Mouse (Mus musculus) lung, postnatal 14 days (tissue): ENCODE data around the gene Gm28035.
A peak's percentile ranks its signal among the peaks of the same experiment; 100 is the strongest.

Source experiments
- DNase-seq: peaks from one replicate; pipeline ENCODE4 v3.0.0; 2021

Gene Gm28035

GRCm38 (mm10) chr2:30240267-30240666 lies at the start of gene Gm28035:
Gm28035 (plus strand) TSS chr2:30240567.
- no peak for DNase-seq

- no peak for DNase-seq
Measured at GRCm38 (mm10) chr2:30191790-30192580, 48.4 kb upstream of the Gm28035 start.

GRCm38 (mm10) chr2:30194656-30195055 lies 45.7 kb upstream of the Gm28035 start:
- no peak for DNase-seq

DNA sequence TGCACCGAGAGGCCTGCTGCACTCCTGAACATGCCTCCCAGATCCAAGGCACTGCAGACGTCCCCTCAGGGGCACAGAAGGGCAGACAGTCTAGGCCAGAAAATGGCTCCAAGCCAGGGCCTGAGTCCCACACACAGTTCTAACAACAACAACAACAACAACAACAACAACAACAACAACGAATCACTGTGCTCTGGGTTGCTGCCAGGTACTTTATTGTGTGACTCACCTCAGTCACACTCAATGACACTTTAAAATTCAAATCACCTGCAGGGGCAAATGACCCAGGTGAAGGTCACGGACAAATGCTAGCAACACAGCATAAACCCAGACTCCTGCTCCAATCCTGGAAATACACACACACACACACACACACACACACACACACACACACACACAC lies 42.3 kb upstream of the Gm28035 start:
- DNase-seq, result no peak

DNA sequence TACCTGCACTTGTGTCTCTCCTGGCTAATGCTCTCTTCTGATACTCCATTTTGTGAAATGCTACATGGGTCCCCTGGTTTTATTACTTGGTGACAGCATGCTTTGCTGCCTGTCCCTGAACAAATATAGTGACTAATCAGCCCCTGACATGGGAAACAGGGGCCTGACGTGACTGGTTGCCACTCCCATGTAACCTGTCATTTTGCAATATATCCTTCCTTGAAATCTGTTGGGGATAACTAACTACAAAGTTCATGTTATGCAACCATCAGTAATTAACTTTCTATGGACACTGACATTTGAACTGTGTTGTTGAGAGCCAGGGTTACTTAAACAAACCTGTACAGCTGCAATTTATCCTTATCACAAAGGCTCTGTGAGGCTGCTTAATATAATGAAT lies 40.4 kb upstream of the Gm28035 start:
- no peak for DNase-seq

DNA sequence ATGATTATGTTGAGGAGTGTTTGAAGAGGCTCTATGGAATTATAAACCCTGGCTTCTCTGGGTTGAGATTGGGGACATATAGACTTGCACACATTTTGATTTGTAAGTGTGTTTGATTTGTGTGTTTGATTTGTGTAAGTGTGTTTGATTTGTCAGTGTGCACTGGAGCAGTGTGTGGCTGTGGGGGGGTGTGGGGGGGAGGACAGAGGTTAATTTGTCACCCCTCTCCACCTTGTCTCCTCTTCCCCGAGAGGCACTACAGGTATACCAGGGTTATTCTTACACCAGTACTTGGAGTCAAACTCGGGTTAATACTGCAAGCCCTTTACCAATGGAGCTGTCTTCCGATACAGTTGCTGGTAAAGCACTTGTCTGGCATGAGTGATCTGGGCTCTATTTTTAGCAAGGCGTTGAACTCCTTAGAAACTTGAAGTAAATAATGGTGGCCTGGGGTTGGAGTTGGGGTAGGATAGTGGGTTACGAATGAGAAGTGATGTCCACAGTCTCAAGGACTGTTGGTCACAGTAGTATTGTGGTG lies 39.9 kb upstream of the Gm28035 start:
- DNase-seq, result no peak

- DNase-seq, result peak; percentile 26
Measured at GRCm38 (mm10) chr2:30203439-30203838, 36.9 kb upstream of the Gm28035 start.

DNA sequence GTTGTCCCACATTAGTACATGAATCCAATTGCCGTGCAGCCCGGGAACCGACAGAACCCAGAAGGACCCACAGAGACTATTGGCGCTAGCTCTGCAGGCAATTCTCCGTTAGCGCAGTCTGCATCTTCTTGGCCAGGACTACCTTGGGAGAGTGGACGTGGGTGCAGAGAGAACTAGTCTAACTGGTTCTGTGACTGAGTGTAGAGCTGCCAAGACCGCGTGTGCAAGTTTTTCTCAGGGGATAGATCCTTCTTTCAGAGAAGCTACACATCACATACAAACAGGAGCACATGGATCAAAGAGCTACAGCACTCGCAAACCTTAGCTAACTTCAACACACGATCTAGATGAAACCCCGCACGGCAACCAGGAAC lies 35.1 kb upstream of the Gm28035 start:
- peak; percentile 38 for DNase-seq

DNA sequence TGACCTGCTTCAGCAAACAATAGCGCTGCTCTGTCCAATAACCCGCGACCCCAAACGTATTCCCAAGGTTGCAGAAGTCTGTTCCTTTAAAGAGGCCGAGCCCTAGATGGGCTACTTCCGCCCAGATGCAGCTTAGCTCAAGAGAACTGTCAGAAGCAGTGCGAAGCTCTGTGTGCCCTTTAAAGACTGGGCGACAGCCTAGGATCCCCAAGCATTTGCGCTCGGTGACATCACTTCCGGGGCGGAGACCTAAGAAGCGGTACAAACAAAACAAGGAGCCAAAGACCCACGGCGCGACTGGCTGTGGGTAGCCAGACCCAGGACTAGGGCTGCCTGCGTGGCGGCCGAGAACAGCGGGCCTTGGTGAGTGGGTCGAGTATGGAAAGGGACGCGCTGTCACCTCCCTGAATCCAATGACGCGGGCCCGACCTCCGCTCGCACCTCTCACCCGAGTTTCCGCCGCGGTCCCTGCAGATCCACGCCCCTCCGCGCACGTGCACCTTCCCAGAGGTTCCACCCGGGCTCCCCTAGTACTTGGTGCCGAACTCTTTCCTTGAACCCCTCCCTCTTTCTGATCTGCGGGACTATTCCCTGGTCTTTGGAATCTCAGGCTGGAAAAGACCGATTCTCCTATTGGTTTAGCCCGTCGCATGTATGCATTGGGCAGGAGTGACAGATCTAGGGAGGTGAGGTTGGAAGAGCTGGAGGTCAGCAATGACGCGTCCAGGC lies 34.6 kb upstream of the Gm28035 start, which contains the start of gene Kyat1:
Gene Kyat1, minus strand, starts transcription at position 219 of the 729 bp plus-strand sequence.
- DNase-seq, result peak; percentile 96

GRCm38 (mm10) chr2:30207401-30207800 lies 33.0 kb upstream of the Gm28035 start:
- no peak for DNase-seq

- no peak for DNase-seq
Measured at GRCm38 (mm10) chr2:30207886-30208285, 32.5 kb upstream of the Gm28035 start.

DNA sequence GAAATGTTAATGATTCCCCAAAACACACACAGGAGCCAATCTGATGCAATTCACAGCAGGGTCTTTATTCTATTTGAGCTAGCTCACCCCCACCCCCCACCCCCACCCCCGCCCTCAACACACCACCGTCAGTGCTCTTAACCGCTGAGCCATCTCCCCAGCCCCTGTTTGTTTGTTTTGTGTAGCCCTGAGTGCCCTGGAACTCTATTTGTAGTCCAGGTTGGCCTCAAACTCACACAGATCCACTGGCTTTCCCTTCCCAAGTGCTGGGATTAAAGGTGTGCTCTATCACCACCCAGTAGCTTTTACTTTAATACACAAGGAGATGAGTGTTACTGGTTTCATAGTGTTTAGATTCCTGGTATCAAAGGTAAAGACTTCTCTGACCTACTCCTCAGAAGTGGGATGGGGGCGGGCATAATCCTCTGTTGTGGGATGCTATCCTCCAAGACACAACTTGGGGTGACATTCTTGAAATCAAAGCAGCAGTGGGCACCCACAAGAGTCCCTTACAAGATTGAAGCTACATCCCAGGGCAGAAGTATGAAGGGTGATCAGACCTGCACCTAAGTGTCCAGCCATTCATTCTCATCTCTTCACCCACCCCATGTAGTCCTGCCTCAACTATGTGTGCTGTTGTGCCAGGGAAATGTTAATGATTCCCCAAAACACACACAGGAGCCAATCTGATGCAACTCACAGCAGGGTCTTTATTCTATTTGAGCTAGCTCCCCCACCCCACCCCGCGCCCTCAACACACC lies 28.8 kb upstream of the Gm28035 start:
- no peak for DNase-seq

GRCm38 (mm10) chr2:30212169-30212545 lies 28.2 kb upstream of the Gm28035 start:
- DNase-seq, result no peak

- DNase-seq, result no peak
Measured at GRCm38 (mm10) chr2:30212951-30213350, 27.4 kb upstream of the Gm28035 start.

GRCm38 (mm10) chr2:30214745-30215144 lies 25.6 kb upstream of the Gm28035 start:
- DNase-seq, result peak; percentile 38

- DNase-seq, result peak; percentile 47
Measured at GRCm38 (mm10) chr2:30215493-30215892, 24.9 kb upstream of the Gm28035 start.

DNA sequence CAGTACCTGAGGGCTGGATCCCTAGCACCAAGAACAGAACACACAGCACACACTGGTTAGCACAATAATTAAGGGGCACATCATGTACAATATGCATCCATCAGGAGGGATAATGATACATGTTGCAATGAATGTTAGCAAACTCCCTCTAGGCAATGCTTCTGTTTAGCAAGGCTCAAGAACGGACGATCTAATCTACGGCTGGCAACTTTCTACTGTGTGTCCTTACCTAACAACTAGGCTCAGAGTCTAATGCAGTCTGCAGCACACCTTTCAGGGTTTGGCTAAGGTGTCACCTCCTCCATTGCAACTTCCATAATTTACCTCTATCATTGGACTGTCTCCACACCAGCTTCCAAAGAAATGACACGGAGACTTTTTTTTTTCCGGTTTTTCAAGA lies 24.1 kb upstream of the Gm28035 start:
- DNase-seq, result no peak

GRCm38 (mm10) chr2:30235593-30235992 lies 4.8 kb upstream of the Gm28035 start:
- DNase-seq, result no peak

GRCm38 (mm10) chr2:30236426-30237198 lies 3.8 kb upstream of the Gm28035 start:
- DNase-seq, result no peak

DNA sequence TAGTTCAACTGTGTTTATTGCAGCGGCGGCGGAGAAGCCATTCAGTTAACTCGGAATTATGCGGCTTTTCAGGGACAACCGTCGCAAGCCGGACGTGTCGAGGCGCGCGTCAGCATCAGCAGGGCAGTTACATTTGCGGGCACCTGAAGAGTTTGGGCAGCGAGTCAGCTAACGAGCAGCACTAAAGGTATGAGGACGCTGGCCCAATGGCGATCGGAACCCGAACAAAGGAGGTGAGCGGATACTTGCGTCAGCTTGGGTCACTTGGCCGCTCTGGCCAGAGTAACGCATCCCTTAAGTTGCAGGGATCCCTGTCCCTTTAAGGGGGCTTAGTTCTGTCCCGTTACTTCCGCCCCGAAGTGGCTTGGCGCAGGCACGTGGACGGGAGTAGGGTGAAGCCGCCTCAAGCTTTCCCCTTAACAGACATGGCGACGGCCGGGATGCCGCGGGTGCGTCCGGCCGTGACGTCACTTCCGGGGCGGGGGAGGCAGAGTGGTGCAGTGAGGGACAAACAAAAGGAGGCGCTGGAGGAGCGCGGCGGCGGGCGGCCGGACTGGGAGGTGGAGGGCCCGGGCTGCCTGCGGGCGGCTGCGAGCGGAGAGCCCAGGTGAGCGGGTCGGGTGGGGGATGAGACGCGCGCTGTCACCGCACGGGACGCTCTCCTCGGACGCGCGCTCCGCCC lies 3.0 kb upstream of the Gm28035 start, which contains the start of gene Lrrc8a:
Gene Lrrc8a, plus strand, starts transcription at position 517 of the 682 bp plus-strand sequence.
- DNase-seq, result peak; percentile 100

- peak; percentile 72 for DNase-seq
Measured at GRCm38 (mm10) chr2:30237881-30238280, 2.5 kb upstream of the Gm28035 start.
